Mouse (Mus musculus) CH12.LX (cell line): ENCODE measurements around the gene Abhd15. TPM values are rescaled to one million over a fixed set of nuclear protein-coding genes. Genes with fewer than 3 reads are reported as not detected.

ENCODE experiments used
- DNase-seq: peaks from one replicate; pipeline ENCODE4 v3.0.0-alpha.2; 2013; ENCODE audit errors: extremely low read depth
- H3K27ac ChIP-seq: 2 replicates; pipeline ENCODE4 v1.5.1; 2012; ENCODE audit warnings: low read depth, mild to moderate bottlenecking, control low read depth, moderate library complexity; ENCODE audit not compliant: insufficient read depth
- H3K27me3 ChIP-seq: replicated peaks from 2 replicates; pipeline ENCODE3; 2012; ENCODE audit warnings: inconsistent platforms
- H3K36me3 ChIP-seq, 2 experiments: replicated peaks in 1 of 2; 2 replicates each; pipeline versions ENCODE3 to v1.6.1; 2012; ENCODE audit warnings: inconsistent platforms in 1 of 2, low read length in 1 of 2, mild to moderate bottlenecking in 1 of 2, mixed read lengths in 1 of 2, moderate library complexity in 1 of 2; ENCODE audit not compliant: control insufficient read depth in 1 of 2, insufficient read depth in 1 of 2
- H3K4me1 ChIP-seq, 2 experiments: 2 replicates each; pipeline ENCODE4 v1.6.1; 2012; ENCODE audit warnings: inconsistent platforms in 1 of 2, moderate library complexity in 1 of 2; ENCODE audit not compliant: insufficient read depth in 2 of 2, control insufficient read depth in 1 of 2
- H3K4me2 ChIP-seq: 2 replicates; pipeline ENCODE4 v1.6.1; 2012; ENCODE audit warnings: low read depth, mild to moderate bottlenecking, control low read depth; ENCODE audit not compliant: poor library complexity, insufficient read depth, severe bottlenecking
- H3K4me3 ChIP-seq, 3 experiments: fragments of 150-350 bp in 1 of 3; sonication (generic) in 1 of 3; replicated peaks in 1 of 3; 2 replicates each; pipeline versions ENCODE3 to v1.5.1; 2011 to 2012; ENCODE audit warnings: low read depth in 2 of 3, low read length in 2 of 3, mild to moderate bottlenecking in 2 of 3, moderate library complexity in 2 of 3, control low read depth in 1 of 3, improper control_type of control experiment in 1 of 3, inconsistent platforms in 1 of 3, mixed read lengths in 1 of 3; ENCODE audit not compliant: poor library complexity in 1 of 3
- H3K79me2 ChIP-seq: replicated peaks from 2 replicates; pipeline ENCODE4 v1.6.1; 2012; ENCODE audit warnings: mild to moderate bottlenecking, moderate library complexity; ENCODE audit not compliant: control insufficient read depth, poor library complexity, insufficient read depth, severe bottlenecking; ENCODE audit errors: extremely low read depth
- H3K9ac ChIP-seq: 2 replicates; pipeline ENCODE4 v1.6.1; 2012; ENCODE audit warnings: low read depth, mild to moderate bottlenecking, control low read depth, moderate library complexity; ENCODE audit not compliant: insufficient read depth
- H3K9me3 ChIP-seq: replicated peaks from 2 replicates; pipeline ENCODE3; 2012; ENCODE audit warnings: low read length, inconsistent platforms, mixed read lengths
- CHD1 ChIP-seq: IDR thresholded peaks from 2 replicates; pipeline ENCODE4 v1.6.1; 2012; ENCODE audit warnings: low read depth, low read length, improper control_type of control experiment, inconsistent platforms
- CHD2 ChIP-seq: IDR thresholded peaks from 2 replicates; pipeline ENCODE4 v1.6.1; 2011; ENCODE audit warnings: low read length, improper control_type of control experiment
- CTCF ChIP-seq, 2 experiments: IDR thresholded peaks in 1 of 2; conservative IDR thresholded peaks in 1 of 2; 2 replicates each; pipeline ENCODE4 v1.5.1; 2011 to 2012; ENCODE audit warnings: low read depth in 2 of 2, low read length in 2 of 2, improper control_type of control experiment in 1 of 2, inconsistent platforms in 1 of 2, mild to moderate bottlenecking in 1 of 2, moderate library complexity in 1 of 2
- ELF1 ChIP-seq: IDR thresholded peaks from 2 replicates; pipeline ENCODE4 v1.6.1; 2014; ENCODE audit warnings: low read depth, mild to moderate bottlenecking, inconsistent platforms, low read length, improper control_type of control experiment
- ETS1 ChIP-seq: conservative IDR thresholded peaks from 2 replicates; pipeline ENCODE4 v1.6.1; 2012; ENCODE audit warnings: low read depth, mild to moderate bottlenecking, inconsistent platforms, low read length, improper control_type of control experiment, moderate library complexity
- HCFC1 ChIP-seq: IDR thresholded peaks from 2 replicates; pipeline ENCODE4 v1.6.1; 2012; ENCODE audit warnings: low read depth, mild to moderate bottlenecking, inconsistent platforms, low read length, improper control_type of control experiment
- JUND ChIP-seq: conservative IDR thresholded peaks from 2 replicates; pipeline ENCODE4 v1.6.1; 2011; ENCODE audit warnings: low read depth, low read length, improper control_type of control experiment
- KAT2A ChIP-seq: IDR thresholded peaks from 2 replicates; pipeline ENCODE4 v1.6.1; 2012; ENCODE audit warnings: low read length, improper control_type of control experiment, inconsistent platforms; ENCODE audit not compliant: insufficient replicate concordance
- MAFK ChIP-seq: IDR thresholded peaks from 2 replicates; pipeline ENCODE4 v1.6.1; 2011; ENCODE audit warnings: low read length, improper control_type of control experiment; ENCODE audit not compliant: insufficient replicate concordance
- MAX ChIP-seq: IDR thresholded peaks from 2 replicates; pipeline ENCODE4 v1.6.1; 2011; ENCODE audit warnings: low read length, improper control_type of control experiment
- MAZ ChIP-seq: IDR thresholded peaks from 2 replicates; pipeline ENCODE4 v1.6.1; 2012; ENCODE audit warnings: low read depth, mild to moderate bottlenecking, inconsistent platforms, low read length, improper control_type of control experiment, moderate library complexity
- MEF2A ChIP-seq: IDR thresholded peaks from 2 replicates; pipeline ENCODE4 v1.6.1; 2014; ENCODE audit warnings: low read depth, mild to moderate bottlenecking, inconsistent platforms, low read length, improper control_type of control experiment, borderline replicate concordance
- MXI1 ChIP-seq: IDR thresholded peaks from 2 replicates; pipeline ENCODE4 v1.6.1; 2011; ENCODE audit warnings: mild to moderate bottlenecking, low read depth, low read length, improper control_type of control experiment
- NELFE ChIP-seq: IDR thresholded peaks from 2 replicates; pipeline ENCODE4 v1.6.1; 2011; ENCODE audit warnings: low read depth, low read length, improper control_type of control experiment
- NRF1 ChIP-seq: IDR thresholded peaks from 2 replicates; pipeline ENCODE4 v1.6.1; 2014; ENCODE audit warnings: low read depth, mild to moderate bottlenecking, inconsistent platforms, low read length, improper control_type of control experiment, moderate library complexity
- PAX5 ChIP-seq: IDR thresholded peaks from 2 replicates; pipeline ENCODE4 v1.6.1; 2012; ENCODE audit warnings: low read length, inconsistent platforms, mixed read lengths
- POLR2A ChIP-seq: IDR thresholded peaks from 2 replicates; pipeline ENCODE4 v1.6.1; 2011; ENCODE audit warnings: low read depth, mild to moderate bottlenecking, improper control_type of control experiment, low read length
- RCOR1 ChIP-seq: conservative IDR thresholded peaks from 2 replicates; pipeline ENCODE4 v1.6.1; 2012; ENCODE audit warnings: low read depth, mild to moderate bottlenecking, inconsistent platforms, low read length, improper control_type of control experiment
- SIN3A ChIP-seq: IDR thresholded peaks from 2 replicates; pipeline ENCODE4 v1.6.1; 2012; ENCODE audit warnings: low read length, improper control_type of control experiment, inconsistent platforms
- SMC3 ChIP-seq: IDR thresholded peaks from 2 replicates; pipeline ENCODE4 v1.6.1; 2011; ENCODE audit warnings: low read depth, low read length, improper control_type of control experiment
- TBP ChIP-seq: conservative IDR thresholded peaks from 2 replicates; pipeline ENCODE4 v1.6.1; 2011; ENCODE audit warnings: low read depth, low read length, improper control_type of control experiment
- ZC3H11A ChIP-seq: IDR thresholded peaks from 2 replicates; pipeline ENCODE4 v1.6.1; 2012; ENCODE audit warnings: low read depth, mild to moderate bottlenecking, inconsistent platforms, low read length, improper control_type of control experiment
- ZNF384 ChIP-seq: IDR thresholded peaks from 2 replicates; pipeline ENCODE4 v1.6.1; 2012; ENCODE audit warnings: low read depth, low read length, improper control_type of control experiment, inconsistent platforms
- dilution Hi-C: fragments of 300-500 bp; cut with MboI; formaldehyde crosslinking; loops from 2 replicates; pipeline ENCODE4 v1.14.3; 2020; ENCODE audit warnings: low sequenced_read_pairs; ENCODE audit not compliant: extremely low pct_unique_long_range_greater_than_20kb, extremely low pct_ligation_motif_present
- in situ Hi-C: fragments of 300-500 bp; cut with MboI; formaldehyde crosslinking; loops from 3 replicates; pipeline ENCODE4 v1.14.3; 2019; ENCODE audit warnings: low sequenced_read_pairs, low pct_ligation_motif_present, low pct_unique_long_range_greater_than_20kb, mixed read lengths
- polyA plus RNA-seq: library from polyadenylated mRNA; unstranded; fragments of >175 nt; gene quantifications from 2 replicates; pipeline ENCODE4 v1.2.1, GENCODE M21; 2012; ENCODE audit warnings: low read depth; ENCODE audit not compliant: insufficient read length
- total RNA-seq, 2 experiments: library from RNA; depleted of rRNA; stranded (reverse); fragments of 300-350 nt in 1 of 2; fragments of >200 nt in 1 of 2; gene quantifications; 2 replicates each; pipeline ENCODE4 v1.2.3; 2012 to 2014

The Abhd15 gene
- total and polyA plus RNA-seq, 3 experiments: 0.11 to 0.38 (median 0.23) TPM

DNA sequence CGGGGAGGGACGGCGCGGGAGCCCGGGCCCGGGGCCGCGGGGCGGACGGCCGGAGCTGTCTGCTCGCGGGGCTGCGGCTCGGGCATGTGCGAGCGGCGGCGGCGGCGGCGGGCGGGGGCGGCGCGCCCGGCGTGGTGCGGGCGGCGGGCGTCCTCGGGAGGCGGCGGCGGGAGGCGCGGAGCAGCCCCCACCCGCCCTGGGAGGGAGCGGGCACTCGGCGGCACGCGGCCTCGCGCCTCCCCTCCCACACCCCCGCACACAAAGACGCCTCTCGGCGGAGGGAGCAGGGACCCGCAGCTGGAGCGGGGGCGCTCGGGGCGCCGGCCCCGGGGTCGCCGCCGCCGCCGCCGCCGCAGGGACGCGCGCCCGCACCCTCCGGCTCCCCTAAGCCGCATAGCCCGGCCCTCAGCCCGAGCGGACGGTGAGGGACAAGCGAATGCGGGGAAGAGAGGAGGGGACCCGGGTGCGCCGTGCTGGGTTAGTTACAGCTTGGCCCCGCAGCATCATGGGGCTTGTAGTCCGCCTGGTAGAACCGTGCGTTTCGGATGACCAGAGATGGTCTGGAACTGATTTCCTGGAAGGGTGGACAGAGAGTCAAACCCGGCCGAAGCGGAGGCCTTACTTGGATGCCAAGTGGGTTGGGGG, 25.2 kb upstream of the Abhd15 start, which contains the start of gene Ankrd13b:
Gene Ankrd13b, minus strand, starts transcription at position 88 of the 645 bp plus-strand sequence.
- in situ Hi-C loops (no loop called here), dilution Hi-C loops (no loop called here)
- DNase-seq: peak; percentile 49
- Histone ChIP-seq H3K9ac (peak within 1 kb of the TSS; percentile 31), H3K4me3 (peak within 1 kb of the TSS; percentile 23 to 62 (median 53)), H3K27me3 (peaks cover 48% of the 10 kb centered on the region), H3K79me2 (peaks cover 14% of the 10 kb centered on the region), H3K4me2 (peak within 1 kb of the TSS; percentile 83), H3K27ac (no peak within 1 kb of the TSS), H3K36me3 (no peaks in the 10 kb centered on the region), H3K9me3 (no peaks in the 10 kb centered on the region), H3K4me1 (peaks cover 9 to 34% of the 10 kb centered on the region in 2 experiments)
- TF ChIP-seq SIN3A: no peak
- TF ChIP-seq ETS1: no peak
- no peak for TF ChIP-seq CHD2
- no peak for TF ChIP-seq MAZ
- TF ChIP-seq SMC3: no peak
- TF ChIP-seq KAT2A: peak; percentile 42; the same call in 1 of the 2 replicates
- TF ChIP-seq MAFK: no peak
- no peak for TF ChIP-seq MXI1
- TF ChIP-seq NRF1: peak; percentile 32; the same call in 1 of the 2 replicates
- TF ChIP-seq RCOR1: no peak
- TF ChIP-seq POLR2A: no peak
- peak; percentile 87 for TF ChIP-seq HCFC1
- no peak for TF ChIP-seq PAX5
- TF ChIP-seq ZNF384: no peak
- TF ChIP-seq ELF1: peak; percentile 23; the same call in 1 of the 2 replicates
- TF ChIP-seq NELFE: no peak
- TF ChIP-seq CTCF (conservative IDR thresholded peaks at IDR 0.05 in 1 of 2, IDR thresholded peaks at IDR 0.05 in 1 of 2; ENCODE audit: low read depth in 2 of 2, low read length in 2 of 2): no peak
- TF ChIP-seq MEF2A: no peak
- TF ChIP-seq CHD1: no peak
- no peak for TF ChIP-seq TBP
- TF ChIP-seq JUND: no peak
- TF ChIP-seq ZC3H11A: no peak
- TF ChIP-seq MAX: no peak
